Mouse (Mus musculus): ENCODE data around the gene Cd83. TPM values are rescaled to one million over a fixed set of nuclear protein-coding genes. Genes with fewer than 3 reads are reported as not detected.

Gene Cd83
- total RNA-seq, 2 experiments from 2014 or later = 4.2 to 5.7 TPM

- no peak for DNase-seq
Observed at GRCm38 (mm10) chr13:43774605-43775426, 9.8 kb upstream of the Cd83 start.

DNA sequence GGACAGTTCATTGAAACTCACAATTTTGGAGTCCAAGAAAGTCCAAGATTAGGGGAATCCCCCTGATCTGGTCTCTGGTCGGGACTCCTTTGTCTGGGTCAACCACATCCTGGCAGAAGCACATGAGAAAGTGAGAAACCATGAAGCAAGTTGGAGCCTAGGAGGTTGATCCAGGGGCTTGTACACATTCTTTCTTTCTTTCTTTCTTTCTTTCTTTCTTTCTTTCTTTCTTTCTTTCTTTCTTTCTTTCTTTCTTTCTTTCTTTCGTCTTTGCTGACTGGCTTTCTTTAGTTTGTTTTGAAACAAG is 9.2 kb upstream of the Cd83 start:
- no peak for DNase-seq

- no peak for DNase-seq
Observed at GRCm38 (mm10) chr13:43777321-43778002, 7.1 kb upstream of the Cd83 start.

GRCm38 (mm10) chr13:43778021-43778649 is 6.4 kb upstream of the Cd83 start:
- DNase-seq = no peak

- no peak for DNase-seq
Observed at GRCm38 (mm10) chr13:43778971-43779370, 5.6 kb upstream of the Cd83 start.

- no peak for DNase-seq
Observed at GRCm38 (mm10) chr13:43780071-43780470, 4.5 kb upstream of the Cd83 start.

GRCm38 (mm10) chr13:43785712-43786072 is 1.1 kb downstream of the Cd83 start:
- no peak for DNase-seq

- no peak for DNase-seq
Observed at GRCm38 (mm10) chr13:43786171-43786795, 1.7 kb downstream of the Cd83 start.

DNA sequence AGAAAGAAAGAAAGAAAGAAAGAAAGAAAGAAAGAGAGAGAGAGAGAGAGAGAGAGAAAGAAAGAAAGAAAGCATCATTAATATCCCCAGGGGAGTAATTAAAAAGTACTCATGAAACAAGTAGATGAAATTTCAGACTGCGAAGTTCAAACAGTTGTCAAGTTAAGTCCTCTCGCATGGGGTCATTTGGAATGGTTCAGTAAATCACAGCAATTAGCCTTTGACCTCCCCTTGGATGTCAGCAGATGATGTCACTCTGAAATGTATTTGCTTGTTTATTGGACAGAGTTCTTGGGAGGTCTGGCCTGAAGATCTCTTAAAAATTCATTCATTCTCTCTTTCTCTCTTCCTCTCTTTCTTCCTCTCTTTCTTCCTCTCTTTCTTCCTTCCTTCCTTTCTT is 2.7 kb downstream of the Cd83 start:
- DNase-seq = no peak

DNA sequence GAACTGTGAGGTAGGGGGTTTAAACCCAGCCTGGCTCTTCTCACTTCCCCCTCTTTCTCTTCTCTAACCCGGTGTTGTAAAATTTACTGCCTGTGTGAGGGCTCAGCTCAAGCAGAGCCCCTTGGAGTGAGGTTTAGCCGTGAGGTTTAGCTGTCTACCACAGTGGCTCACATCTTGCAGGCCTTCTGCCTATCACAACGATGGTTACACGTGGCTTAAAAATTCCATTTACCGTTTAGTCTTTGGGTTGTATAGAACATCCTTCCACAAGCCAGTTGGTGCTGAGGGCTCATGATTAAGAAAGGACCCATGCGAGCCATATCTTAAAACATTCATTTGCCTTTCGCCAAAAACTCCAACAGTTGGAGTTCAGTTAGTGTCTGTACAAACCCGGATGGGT is 3.5 kb downstream of the Cd83 start:
- DNase-seq = no peak

- DNase-seq = no peak
Observed at GRCm38 (mm10) chr13:43788983-43789645, 4.5 kb downstream of the Cd83 start.

DNA sequence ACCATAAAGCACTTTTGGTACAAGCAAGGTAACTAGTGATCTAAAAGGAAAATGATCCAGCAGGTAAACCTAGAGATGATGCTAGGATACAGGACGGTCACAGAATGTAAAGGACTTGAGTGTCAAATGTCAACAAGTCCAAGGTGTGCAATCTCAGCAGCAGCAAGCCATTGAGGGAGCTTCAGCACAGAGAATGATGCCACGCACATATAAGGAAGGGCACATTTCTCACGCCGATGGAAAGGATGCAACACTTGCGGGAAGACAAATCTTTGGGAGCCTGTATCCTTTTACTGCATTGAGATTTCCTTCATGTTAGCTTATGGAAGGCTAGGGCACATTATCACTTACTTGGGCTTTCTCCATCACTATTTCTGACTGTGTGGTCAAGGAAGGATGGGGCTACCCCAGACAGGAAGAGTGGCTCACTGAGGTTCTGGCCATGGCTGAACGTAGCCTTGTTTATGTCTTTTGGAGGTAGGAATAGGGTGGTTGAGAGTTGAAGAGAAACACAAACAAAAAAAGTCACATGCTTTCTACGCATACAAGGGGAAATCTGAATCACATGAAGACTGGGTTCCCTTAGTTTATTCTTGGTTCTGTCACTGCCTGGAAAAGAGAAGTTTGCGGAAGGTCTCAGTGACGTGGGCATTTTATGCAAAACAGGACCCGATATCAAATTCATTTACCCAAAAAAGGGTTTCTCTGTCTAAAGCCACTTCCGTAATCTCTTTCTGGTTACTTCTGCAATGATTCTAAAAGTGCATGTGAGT is 5.8 kb downstream of the Cd83 start:
- no peak for DNase-seq

DNA sequence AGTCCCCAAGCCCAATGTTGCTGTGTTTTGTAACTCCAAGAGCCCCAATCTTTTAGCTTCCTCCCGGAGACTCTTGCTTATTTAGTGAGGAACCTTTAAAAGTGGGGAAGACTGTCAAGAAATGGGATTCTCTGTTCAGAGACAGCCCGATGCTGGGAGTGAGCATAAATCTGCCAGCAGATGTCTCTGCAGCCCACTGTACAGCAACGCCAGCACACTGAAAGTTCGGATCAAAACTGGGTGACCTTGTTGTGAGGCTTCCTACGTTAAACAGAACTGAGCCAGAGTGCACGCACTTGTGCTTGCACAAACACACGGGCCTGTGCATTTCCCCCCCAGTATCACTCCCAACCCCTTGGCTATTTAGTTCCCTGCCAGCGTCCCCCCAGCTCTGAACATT is 10.8 kb downstream of the Cd83 start:
- DNase-seq = peak; percentile 63

- peak; percentile 53 for DNase-seq
Observed at GRCm38 (mm10) chr13:43798655-43799054, 14.1 kb downstream of the Cd83 start.

GRCm38 (mm10) chr13:43800136-43800535 is 15.6 kb downstream of the Cd83 start:
- DNase-seq = no peak

DNA sequence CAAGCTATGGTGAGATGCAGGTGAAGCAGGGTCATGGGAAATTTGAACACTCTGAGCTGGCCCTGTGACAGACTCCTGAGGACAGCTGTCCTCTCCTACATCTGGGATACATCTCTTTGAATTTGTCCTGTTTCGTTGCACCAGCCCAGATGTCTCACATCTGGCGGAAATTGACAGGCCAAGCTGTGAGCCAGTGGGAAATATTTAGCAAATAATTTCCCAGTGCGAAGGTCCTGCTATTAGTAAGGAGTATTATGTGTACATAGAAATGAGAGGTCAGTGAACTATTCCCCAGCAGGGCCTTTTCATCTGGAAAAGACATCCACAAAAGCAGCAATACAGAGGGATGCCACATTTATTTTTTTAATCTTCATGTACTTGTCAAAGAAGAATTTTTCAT is 17.4 kb downstream of the Cd83 start:
- DNase-seq = no peak

DNA sequence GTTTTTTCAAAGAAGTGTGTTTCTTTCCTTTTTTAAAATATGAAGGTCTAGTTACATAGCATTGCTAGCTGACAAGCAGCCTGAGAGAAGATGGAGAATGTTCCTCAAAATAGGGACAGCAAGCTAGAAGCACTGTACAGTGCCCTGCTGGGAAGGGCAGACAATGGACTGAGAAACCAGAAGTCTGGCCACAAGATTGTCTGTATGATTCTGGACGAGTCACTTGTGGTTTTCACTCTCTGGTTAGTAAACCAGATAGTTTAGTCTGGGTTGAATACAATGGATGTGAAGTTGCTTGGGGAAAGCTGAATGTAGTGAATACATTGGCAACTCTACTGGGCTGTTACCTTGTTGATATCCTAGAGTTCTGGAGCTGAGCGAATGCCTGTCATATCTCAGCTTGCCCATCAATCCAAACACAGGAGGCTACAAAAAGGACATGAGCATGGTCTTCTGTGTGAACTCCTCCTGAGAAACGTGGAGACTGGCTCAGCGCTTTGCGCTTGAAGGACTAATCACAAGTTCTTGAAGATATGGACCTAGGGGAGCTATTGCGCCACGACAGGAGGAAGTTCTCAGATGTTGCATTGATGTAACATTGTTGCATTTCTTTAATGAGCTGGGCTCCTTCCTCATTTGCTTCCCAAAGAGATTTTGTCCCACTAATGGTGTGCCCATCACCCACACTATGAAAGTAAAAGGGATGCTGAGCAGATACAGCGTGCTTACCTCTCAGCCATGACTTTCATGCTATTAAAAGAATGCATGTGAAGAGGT is 18.0 kb downstream of the Cd83 start:
- no peak for DNase-seq

GRCm38 (mm10) chr13:43804648-43805047 is 20.1 kb downstream of the Cd83 start:
- DNase-seq = no peak

DNA sequence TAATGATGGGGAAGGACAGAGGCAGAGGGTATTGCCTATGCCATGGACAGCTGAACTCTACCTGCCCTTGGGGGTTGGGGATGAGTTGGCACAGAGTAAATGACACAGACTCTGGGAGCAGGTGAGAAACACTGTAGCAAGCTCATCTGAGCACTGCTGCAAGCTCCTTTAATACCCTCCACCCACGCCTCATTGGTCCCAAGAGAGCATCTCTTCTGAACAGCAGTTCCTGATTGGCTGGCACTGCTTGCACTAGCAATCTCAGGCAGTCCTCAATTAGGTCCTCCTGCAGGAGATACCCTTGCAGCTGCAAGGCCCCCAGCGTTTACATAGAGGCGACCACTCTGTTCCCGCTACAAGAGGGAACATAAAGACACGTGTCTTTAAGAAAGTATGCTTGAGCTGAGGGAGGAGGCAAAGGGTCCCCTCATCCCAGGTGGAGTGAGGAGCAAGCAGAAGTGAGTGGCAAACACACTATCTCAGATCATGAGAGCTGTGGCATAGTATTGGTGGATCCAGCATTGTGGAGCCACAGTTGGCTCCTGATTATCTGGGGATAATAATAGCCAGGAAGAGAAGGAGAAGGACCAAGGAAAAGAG is 20.7 kb downstream of the Cd83 start:
- no peak for DNase-seq

Data from adrenal gland, postnatal 10 days (tissue).